Mouse (Mus musculus): ENCODE measurements at regions not wholly inside any gene's neighbourhood (a gene's known extent, or its start where the extent isn't known, plus 50 kb on each side); places are given as distances from the start of the nearest gene placed in this dataset.

GRCm38 (mm10) chr1:88621214-88621613, 80.8 kb downstream of the Arl4c start:
- Histone ChIP-seq H3K9ac (ENCODE audit: insufficient read depth, low read depth) (no peak overlapping the region), H3K36me3 (replicated peaks in 1 of 2; ENCODE audit: control insufficient read depth in 1 of 2, insufficient read depth in 1 of 2, low read length in 1 of 2) (no peaks in the 10 kb centered on the region), H3K27me3 (replicated peaks) (no peaks in the 10 kb centered on the region), H3K4me2 (ENCODE audit: insufficient read depth, low read depth, poor library complexity, severe bottlenecking) (no peak overlapping the region), H3K9me3 (replicated peaks; ENCODE audit: low read length) (peaks cover 51% of the 10 kb centered on the region), H3K4me3 (replicated peaks in 1 of 3; ENCODE audit: low read depth in 2 of 3, low read length in 2 of 3, poor library complexity in 1 of 3) (no peak overlapping the region), H3K27ac (ENCODE audit: insufficient read depth, low read depth) (no peak overlapping the region), H3K4me1 (ENCODE audit: control insufficient read depth in 1 of 2, insufficient read depth in 2 of 2) (peaks cover 0 to 6% of the 10 kb centered on the region in 2 experiments; a peak in 2 of 4 replicates), H3K79me2 (replicated peaks; ENCODE audit: control insufficient read depth, extremely low read depth, insufficient read depth, poor library complexity, severe bottlenecking) (no peaks in the 10 kb centered on the region)
- no peak for DNase-seq (ENCODE audit: extremely low read depth)
- TF ChIP-seq CHD2 (IDR thresholded peaks at IDR 0.05; ENCODE audit: low read length), result no peak
- TF ChIP-seq NELFE (IDR thresholded peaks at IDR 0.05; ENCODE audit: low read depth, low read length), result no peak
- no peak for TF ChIP-seq SIN3A (IDR thresholded peaks at IDR 0.05; ENCODE audit: low read length)
- no peak for TF ChIP-seq ZC3H11A (IDR thresholded peaks at IDR 0.05; ENCODE audit: low read depth, low read length)
- no peak for TF ChIP-seq MXI1 (IDR thresholded peaks at IDR 0.05; ENCODE audit: low read depth, low read length)
- TF ChIP-seq ZNF384 (IDR thresholded peaks at IDR 0.05; ENCODE audit: low read depth, low read length), result no peak
- no peak for TF ChIP-seq TBP (conservative IDR thresholded peaks at IDR 0.05; ENCODE audit: low read depth, low read length)
- TF ChIP-seq BHLHE40 (IDR thresholded peaks at IDR 0.05; ENCODE audit: low read depth, low read length), result no peak
- no peak for TF ChIP-seq MYC (IDR thresholded peaks at IDR 0.05; ENCODE audit: low read depth, low read length)
- no peak for TF ChIP-seq CHD1 (IDR thresholded peaks at IDR 0.05; ENCODE audit: low read depth, low read length)
- no peak for TF ChIP-seq TCF12 (IDR thresholded peaks at IDR 0.05; ENCODE audit: low read depth, low read length)
- TF ChIP-seq CTCF (conservative IDR thresholded peaks at IDR 0.05 in 1 of 2, IDR thresholded peaks at IDR 0.05 in 1 of 2; ENCODE audit: low read depth in 2 of 2, low read length in 2 of 2), result no peak
- no peak for TF ChIP-seq MAZ (IDR thresholded peaks at IDR 0.05; ENCODE audit: low read depth, low read length)
- TF ChIP-seq ELF1 (IDR thresholded peaks at IDR 0.05; ENCODE audit: low read depth, low read length), result no peak
- no peak for TF ChIP-seq JUN (IDR thresholded peaks at IDR 0.05; ENCODE audit: insufficient read depth, low read depth, low read length)
- in situ Hi-C loops (cut with MboI; ENCODE audit: low pct_ligation_motif_present, low pct_unique_long_range_greater_than_20kb, low sequenced_read_pairs) (no loop called here), dilution Hi-C loops (cut with MboI; ENCODE audit: extremely low pct_ligation_motif_present, extremely low pct_unique_long_range_greater_than_20kb, low sequenced_read_pairs) (no loop called here)

DNA sequence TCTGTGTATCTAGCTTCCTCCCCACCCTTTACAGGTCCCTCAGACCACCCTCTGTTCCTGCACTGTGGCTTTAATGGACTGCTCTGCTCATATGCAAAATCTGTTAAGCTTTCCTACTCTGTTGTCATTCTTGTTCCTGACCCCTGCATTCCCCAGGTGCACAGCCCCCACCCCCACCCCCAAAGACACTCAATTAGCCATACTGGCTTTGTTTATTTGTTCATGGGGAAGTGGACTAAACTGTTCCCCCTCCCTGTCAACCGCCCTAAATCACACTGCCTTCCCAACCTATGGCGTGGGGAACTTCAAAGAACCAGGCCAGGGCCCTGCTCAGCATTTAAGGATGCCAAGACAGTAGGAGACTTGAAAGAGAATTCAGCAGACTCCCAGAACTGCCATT, 89.0 kb downstream of the Arl4c start:
- H3K4me2 ChIP-seq (ENCODE audit: insufficient read depth, low read depth, poor library complexity, severe bottlenecking), result no peak overlapping the region
- H3K4me1 ChIP-seq (ENCODE audit: control insufficient read depth in 1 of 2, insufficient read depth in 2 of 2), result no peaks in the 10 kb centered on the region
- H3K27ac ChIP-seq (ENCODE audit: insufficient read depth, low read depth), result no peak overlapping the region
- in situ Hi-C loops (cut with MboI; ENCODE audit: low pct_ligation_motif_present, low pct_unique_long_range_greater_than_20kb, low sequenced_read_pairs), result no loop called here
- no peaks in the 10 kb centered on the region for H3K79me2 ChIP-seq (replicated peaks; ENCODE audit: control insufficient read depth, extremely low read depth, insufficient read depth, poor library complexity, severe bottlenecking)
- H3K9ac ChIP-seq (ENCODE audit: insufficient read depth, low read depth), result no peak overlapping the region
- dilution Hi-C loops (cut with MboI; ENCODE audit: extremely low pct_ligation_motif_present, extremely low pct_unique_long_range_greater_than_20kb, low sequenced_read_pairs), result no loop called here
- H3K4me3 ChIP-seq (replicated peaks in 1 of 3; ENCODE audit: low read depth in 2 of 3, low read length in 2 of 3, poor library complexity in 1 of 3), result no peak overlapping the region
- DNase-seq (ENCODE audit: extremely low read depth), result no peak
- H3K27me3 ChIP-seq (replicated peaks), result no peaks in the 10 kb centered on the region
- H3K9me3 ChIP-seq (replicated peaks; ENCODE audit: low read length), result peaks cover 29% of the 10 kb centered on the region
- no peaks in the 10 kb centered on the region for H3K36me3 ChIP-seq (replicated peaks in 1 of 2; ENCODE audit: control insufficient read depth in 1 of 2, insufficient read depth in 1 of 2, low read length in 1 of 2)
- TF ChIP-seq POLR2AphosphoS2 (IDR thresholded peaks at IDR 0.05; ENCODE audit: low read depth, low read length) (no peak), PAX5 (IDR thresholded peaks at IDR 0.05; ENCODE audit: low read length) (no peak), E2F4 (IDR thresholded peaks at IDR 0.05; ENCODE audit: insufficient replicate concordance, low read depth, low read length) (no peak), USF2 (conservative IDR thresholded peaks at IDR 0.05; ENCODE audit: low read depth, low read length) (no peak), IRF4 (IDR thresholded peaks at IDR 0.05; ENCODE audit: low read depth, low read length) (no peak), TCF12 (IDR thresholded peaks at IDR 0.05; ENCODE audit: low read depth, low read length) (no peak), RCOR1 (conservative IDR thresholded peaks at IDR 0.05; ENCODE audit: low read depth, low read length) (no peak), GABPA (IDR thresholded peaks at IDR 0.05; ENCODE audit: insufficient replicate concordance, low read depth, low read length) (no peak), CHD1 (IDR thresholded peaks at IDR 0.05; ENCODE audit: low read depth, low read length) (no peak), MAZ (IDR thresholded peaks at IDR 0.05; ENCODE audit: low read depth, low read length) (no peak), MXI1 (IDR thresholded peaks at IDR 0.05; ENCODE audit: low read depth, low read length) (no peak), TBP (conservative IDR thresholded peaks at IDR 0.05; ENCODE audit: low read depth, low read length) (no peak), ETS1 (conservative IDR thresholded peaks at IDR 0.05; ENCODE audit: low read depth, low read length) (no peak), ZMIZ1 (IDR thresholded peaks at IDR 0.05; ENCODE audit: low read depth, low read length) (no peak), CTCF (conservative IDR thresholded peaks at IDR 0.05 in 1 of 2, IDR thresholded peaks at IDR 0.05 in 1 of 2; ENCODE audit: low read depth in 2 of 2, low read length in 2 of 2) (no peak), POLR2A (IDR thresholded peaks at IDR 0.05; ENCODE audit: low read depth, low read length) (no peak), CHD2 (IDR thresholded peaks at IDR 0.05; ENCODE audit: low read length) (no peak)
